Mouse (Mus musculus) E14TG2a.4 (cell line): ENCODE results near the gene B4galnt3.

ENCODE experiments used
- H3K27me3 ChIP-seq: 2 replicates; pipeline ENCODE4 v1.6.1; 2014; ENCODE audit warnings: low read length, control low read depth; ENCODE audit not compliant: insufficient read depth
- H3K36me3 ChIP-seq: 2 replicates; pipeline ENCODE4 v1.6.1; 2014; ENCODE audit warnings: low read length, control low read depth; ENCODE audit not compliant: insufficient read depth
- H3K4me1 ChIP-seq: replicated peaks from 2 replicates; pipeline ENCODE4 v1.6.1; 2014; ENCODE audit warnings: low read depth, low read length, control low read depth
- H3K4me3 ChIP-seq: replicated peaks from 2 replicates; pipeline ENCODE4 v1.5.1; 2014; ENCODE audit warnings: mild to moderate bottlenecking, low read length
- H3K9me3 ChIP-seq: 2 replicates; pipeline ENCODE4 v1.6.1; 2014; ENCODE audit warnings: low read length, control low read depth
- CTCF ChIP-seq: conservative IDR thresholded peaks from 2 replicates; pipeline ENCODE4 v1.5.1; 2014; ENCODE audit warnings: low read length
- NANOG ChIP-seq: IDR thresholded peaks from 2 replicates; pipeline ENCODE4 v1.6.1; 2014; ENCODE audit warnings: borderline replicate concordance, low read length, mixed read lengths
- POU5F1 ChIP-seq: IDR thresholded peaks from 2 replicates; pipeline ENCODE4 v1.6.1; 2014; ENCODE audit warnings: low read length, borderline replicate concordance

B4galnt3 gene

GRCm38 (mm10) chr6:120294056-120294784 lies at the start of gene B4galnt3, which contains the start of gene D330020A13Rik:
B4galnt3 (minus strand) TSS chr6:120294559.
D330020A13Rik (plus strand) TSS chr6:120294364.
- TF ChIP-seq CTCF: no peak
- TF ChIP-seq POU5F1: no peak
- no peak for TF ChIP-seq NANOG
- peak within 1 kb of the TSS; percentile 93 for H3K4me3 ChIP-seq
- no peaks in the 10 kb centered on the region for H3K36me3 ChIP-seq
- H3K27me3 ChIP-seq: no peaks in the 10 kb centered on the region
- no peaks in the 10 kb centered on the region for H3K9me3 ChIP-seq
- peaks cover 67% of the 10 kb centered on the region for H3K4me1 ChIP-seq

DNA sequence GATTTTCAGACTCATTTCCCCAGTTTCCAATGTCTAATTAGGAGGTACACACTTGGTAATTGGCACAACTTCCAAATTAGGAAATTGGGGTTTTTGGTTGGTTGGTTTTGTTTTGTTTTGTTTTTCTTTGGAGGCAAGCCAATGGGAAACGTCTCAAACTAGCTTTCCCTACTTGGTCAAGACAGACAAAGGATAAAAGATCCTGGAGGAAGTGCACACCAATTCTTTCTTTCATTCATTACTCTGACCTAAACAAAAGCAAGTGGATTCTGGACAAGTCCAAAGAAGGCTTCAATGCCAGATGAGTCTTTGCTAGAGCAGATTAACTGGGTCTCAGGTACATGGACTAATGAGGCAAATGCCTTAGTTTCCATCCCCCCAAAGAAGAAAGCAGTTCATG lies 49.6 kb upstream of the B4galnt3 start:
- Histone ChIP-seq H3K27me3 (no peaks in the 10 kb centered on the region), H3K9me3 (no peaks in the 10 kb centered on the region), H3K36me3 (peaks cover 100% of the 10 kb centered on the region), H3K4me1 (no peaks in the 10 kb centered on the region), H3K4me3 (no peak overlapping the region)
- no peak for TF ChIP-seq CTCF
- TF ChIP-seq NANOG: no peak
- no peak for TF ChIP-seq POU5F1

GRCm38 (mm10) chr6:120332351-120332750 lies 38.0 kb upstream of the B4galnt3 start:
- Histone ChIP-seq H3K4me1 (no peaks in the 10 kb centered on the region), H3K27me3 (no peaks in the 10 kb centered on the region), H3K36me3 (peaks cover 93% of the 10 kb centered on the region), H3K4me3 (no peak overlapping the region), H3K9me3 (no peaks in the 10 kb centered on the region)
- TF ChIP-seq CTCF: peak; percentile 23
- no peak for TF ChIP-seq NANOG
- TF ChIP-seq POU5F1: no peak

- H3K9me3 ChIP-seq: no peaks in the 10 kb centered on the region
- TF ChIP-seq CTCF: peak; percentile 89
- no peak for TF ChIP-seq NANOG
- H3K36me3 ChIP-seq: peaks cover 31% of the 10 kb centered on the region
- no peaks in the 10 kb centered on the region for H3K27me3 ChIP-seq
- no peak overlapping the region for H3K4me3 ChIP-seq
- peaks cover 33% of the 10 kb centered on the region for H3K4me1 ChIP-seq
Measured at GRCm38 (mm10) chr6:120324295-120324927, 30.1 kb upstream of the B4galnt3 start.

GRCm38 (mm10) chr6:120320369-120320768 lies 26.0 kb upstream of the B4galnt3 start:
- no peak overlapping the region for H3K4me3 ChIP-seq
- peaks cover 36% of the 10 kb centered on the region for H3K4me1 ChIP-seq
- peaks cover 10% of the 10 kb centered on the region for H3K36me3 ChIP-seq
- no peaks in the 10 kb centered on the region for H3K27me3 ChIP-seq
- H3K9me3 ChIP-seq: peaks cover 4% of the 10 kb centered on the region
- no peak for TF ChIP-seq CTCF
- no peak for TF ChIP-seq POU5F1
- TF ChIP-seq NANOG: no peak

GRCm38 (mm10) chr6:120319129-120319528 lies 24.8 kb upstream of the B4galnt3 start:
- no peaks in the 10 kb centered on the region for H3K27me3 ChIP-seq
- H3K4me1 ChIP-seq: peaks cover 38% of the 10 kb centered on the region
- H3K4me3 ChIP-seq: no peak overlapping the region
- peaks cover 4% of the 10 kb centered on the region for H3K9me3 ChIP-seq
- TF ChIP-seq NANOG (no peak), CTCF (no peak), POU5F1 (no peak)
- H3K36me3 ChIP-seq: no peaks in the 10 kb centered on the region

DNA sequence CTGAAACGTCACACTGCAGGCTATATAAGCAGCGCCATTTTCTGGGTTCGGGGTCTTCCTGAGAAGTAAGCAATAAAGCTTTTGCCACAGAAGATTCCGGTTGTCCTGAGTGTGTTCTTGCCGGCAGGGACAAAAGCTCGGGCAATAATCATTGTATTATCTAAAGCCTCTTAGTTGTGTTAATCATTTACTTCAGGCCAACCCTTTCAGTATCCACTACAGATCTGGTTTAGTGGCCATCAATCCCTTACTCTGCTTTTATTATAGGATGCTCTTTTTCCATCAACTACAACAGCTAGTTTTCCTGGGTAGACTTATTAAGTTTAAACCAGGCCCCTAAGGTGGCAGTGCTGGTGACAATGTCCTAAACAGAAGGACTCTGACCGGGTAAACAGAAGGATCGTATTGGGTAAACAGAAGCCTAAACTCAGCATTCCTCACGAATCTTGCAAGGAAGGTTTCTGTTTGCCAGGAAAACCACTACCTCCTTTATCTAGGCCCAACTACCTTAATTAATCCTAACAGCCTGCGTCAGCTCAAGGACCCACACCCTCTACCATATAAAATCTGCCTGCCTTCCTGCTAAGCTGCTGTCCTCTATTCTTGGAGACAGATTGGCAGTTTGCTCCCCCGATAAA lies 24.1 kb upstream of the B4galnt3 start:
- Histone ChIP-seq H3K4me1 (peaks cover 43% of the 10 kb centered on the region), H3K9me3 (peaks cover 4% of the 10 kb centered on the region)

GRCm38 (mm10) chr6:120312443-120312842 lies 18.1 kb upstream of the B4galnt3 start:
- H3K4me1 ChIP-seq: peaks cover 55% of the 10 kb centered on the region
- TF ChIP-seq POU5F1 (no peak), CTCF (no peak), NANOG (no peak)
- peaks cover 4% of the 10 kb centered on the region for H3K9me3 ChIP-seq
- H3K27me3 ChIP-seq: no peaks in the 10 kb centered on the region
- H3K36me3 ChIP-seq: no peaks in the 10 kb centered on the region
- H3K4me3 ChIP-seq: no peak overlapping the region

More for the DNA sequence above, 24.1 kb upstream of the B4galnt3 start:
- no peaks in the 10 kb centered on the region for H3K36me3 ChIP-seq
- TF ChIP-seq NANOG (no peak), CTCF (no peak), POU5F1 (no peak)
- no peak overlapping the region for H3K4me3 ChIP-seq
- H3K27me3 ChIP-seq: no peaks in the 10 kb centered on the region
